Mouse (Mus musculus): ENCODE data around the gene Ints5. TPM values are rescaled to one million over a fixed set of nuclear protein-coding genes. Genes with fewer than 3 reads are reported as not detected.

Ints5 gene
- polyA plus RNA-seq, 1 experiment from 2014 or later, result 24.8 TPM

GRCm38 (mm10) chr19:8930771-8931170 lies 38.0 kb downstream of the Ints5 start:
- Histone ChIP-seq H3K27ac (ENCODE audit: low read length) (no peak overlapping the region), H3K36me3 (ENCODE audit: control insufficient read depth, insufficient read depth) (peaks cover 24% of the 10 kb centered on the region), H3K4me2 (ENCODE audit: low read depth, low read length) (peak overlapping the region; percentile 86), H3K27me3 (ENCODE audit: control insufficient read depth, insufficient read depth, low read length) (no peaks in the 10 kb centered on the region), H3K9me3 (replicated peaks; ENCODE audit: control insufficient read depth, low read length) (no peaks in the 10 kb centered on the region), H3K4me3 (ENCODE audit: low read length) (peak overlapping the region; percentile 87), H3K4me1 (ENCODE audit: control insufficient read depth, insufficient read depth, low read length) (peaks cover 16% of the 10 kb centered on the region), H3K9ac (ENCODE audit: low read length) (peak overlapping the region; percentile 92)
- WGBS, result 75% methylated on average over 7 of the region's 7 CpGs
- no peak for ATAC-seq (replicated peaks; ENCODE audit: extremely low read depth, insufficient read depth, low FRiP score)

- Histone ChIP-seq H3K4me2 (ENCODE audit: low read depth, low read length) (no peak overlapping the region), H3K9me3 (replicated peaks; ENCODE audit: control insufficient read depth, low read length) (no peaks in the 10 kb centered on the region), H3K4me1 (ENCODE audit: control insufficient read depth, insufficient read depth, low read length) (peaks cover 8% of the 10 kb centered on the region), H3K27me3 (ENCODE audit: control insufficient read depth, insufficient read depth, low read length) (no peaks in the 10 kb centered on the region), H3K4me3 (ENCODE audit: low read length) (no peak overlapping the region), H3K36me3 (ENCODE audit: control insufficient read depth, insufficient read depth) (peaks cover 22% of the 10 kb centered on the region), H3K27ac (ENCODE audit: low read length) (no peak overlapping the region), H3K9ac (ENCODE audit: low read length) (no peak overlapping the region)
- ATAC-seq (replicated peaks; ENCODE audit: extremely low read depth, insufficient read depth, low FRiP score), result no peak
- WGBS, result 96% methylated on average over 2 of the region's 2 CpGs
Observed at GRCm38 (mm10) chr19:8936736-8937135, 43.9 kb downstream of the Ints5 start.

- Histone ChIP-seq H3K9ac (ENCODE audit: low read length) (peak overlapping the region; percentile 99), H3K27ac (ENCODE audit: low read length) (no peak overlapping the region; the same call in 1 of the 2 replicates), H3K4me1 (ENCODE audit: control insufficient read depth, insufficient read depth, low read length) (peaks cover 34% of the 10 kb centered on the region), H3K9me3 (replicated peaks; ENCODE audit: control insufficient read depth, low read length) (no peaks in the 10 kb centered on the region), H3K27me3 (ENCODE audit: control insufficient read depth, insufficient read depth, low read length) (no peaks in the 10 kb centered on the region), H3K36me3 (ENCODE audit: control insufficient read depth, insufficient read depth) (peaks cover 15% of the 10 kb centered on the region), H3K4me3 (ENCODE audit: low read length) (peak overlapping the region; percentile 99; the same call in 1 of the 2 replicates), H3K4me2 (ENCODE audit: low read depth, low read length) (peak overlapping the region; percentile 77)
- WGBS, result 83% methylated on average over 15 of the region's 15 CpGs
- no peak for ATAC-seq (replicated peaks; ENCODE audit: extremely low read depth, insufficient read depth, low FRiP score)
Observed at GRCm38 (mm10) chr19:8940526-8941133, 47.8 kb downstream of the Ints5 start.

DNA sequence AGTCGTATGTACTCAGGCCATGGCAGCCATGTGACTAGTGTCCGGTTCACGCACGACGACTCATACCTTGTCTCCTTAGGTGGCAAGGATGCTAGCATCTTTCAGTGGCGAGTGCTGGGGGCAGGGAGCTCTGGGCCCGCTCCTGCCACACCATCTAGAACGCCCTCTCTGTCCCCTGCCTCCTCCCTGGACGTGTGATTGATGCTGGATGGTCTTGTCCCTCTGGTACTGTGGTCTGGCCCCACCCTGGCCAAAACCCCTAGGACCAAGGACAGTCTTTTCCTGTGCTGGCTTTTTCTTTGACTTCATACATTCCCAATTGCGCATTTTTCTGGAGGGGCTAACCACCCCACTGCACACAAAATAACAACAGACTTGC lies 48.3 kb downstream of the Ints5 start:
- 41% methylated on average over 10 of the region's 10 CpGs for WGBS
- Histone ChIP-seq H3K27me3 (ENCODE audit: control insufficient read depth, insufficient read depth, low read length) (no peaks in the 10 kb centered on the region), H3K36me3 (ENCODE audit: control insufficient read depth, insufficient read depth) (peaks cover 20% of the 10 kb centered on the region), H3K4me3 (ENCODE audit: low read length) (peak overlapping the region; percentile 99), H3K4me1 (ENCODE audit: control insufficient read depth, insufficient read depth, low read length) (peaks cover 34% of the 10 kb centered on the region), H3K27ac (ENCODE audit: low read length) (peak overlapping the region; percentile 73), H3K4me2 (ENCODE audit: low read depth, low read length) (peak overlapping the region; percentile 77), H3K9ac (ENCODE audit: low read length) (peak overlapping the region; percentile 99), H3K9me3 (replicated peaks; ENCODE audit: control insufficient read depth, low read length) (no peaks in the 10 kb centered on the region)
- no peak for ATAC-seq (replicated peaks; ENCODE audit: extremely low read depth, insufficient read depth, low FRiP score)

- H3K9ac ChIP-seq (ENCODE audit: low read length), result peak within 1 kb of the TSS; percentile 99
- WGBS, result under 1% methylated on average over 64 of the region's 64 CpGs
Observed at GRCm38 (mm10) chr19:8941515-8942217, 48.9 kb downstream of the Ints5 start, which contains the start of gene Mta2. Mta2 (plus strand) TSS chr19:8941875.

DNA sequence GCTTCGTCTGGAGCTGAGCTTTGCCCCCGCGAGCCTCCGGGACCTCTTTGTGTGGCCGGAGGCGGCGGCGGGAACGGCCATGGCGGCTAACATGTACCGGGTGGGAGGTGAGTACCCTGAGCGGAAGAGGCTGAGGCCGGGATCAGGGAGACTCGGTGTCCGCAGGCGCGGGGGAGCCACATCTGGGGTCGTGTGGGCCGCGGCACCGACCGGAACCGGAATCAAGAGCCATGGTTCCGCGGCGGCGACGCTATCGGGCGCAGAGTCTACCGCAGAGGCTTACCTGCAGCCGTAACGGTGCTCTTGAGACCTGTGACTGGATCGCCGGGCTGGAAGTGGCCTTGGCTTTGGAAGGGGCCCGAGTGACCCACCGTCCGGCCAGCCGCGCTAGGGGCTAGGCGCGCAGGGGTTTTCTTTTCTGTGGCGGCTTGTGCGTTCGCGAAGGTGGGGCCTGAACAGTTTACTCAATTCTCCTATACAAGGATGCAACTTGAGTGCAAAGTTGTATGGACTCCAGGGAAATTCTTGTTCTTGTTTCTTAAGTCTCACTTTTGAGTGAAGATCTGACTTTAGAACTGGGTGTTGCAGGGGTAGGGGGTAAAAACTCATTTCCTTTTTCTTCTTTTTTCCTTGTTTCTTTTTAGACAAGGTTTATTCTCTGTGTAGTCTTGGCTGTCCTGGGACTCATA lies 49.6 kb downstream of the Ints5 start:
- peak overlapping the region; percentile 99 for H3K27ac ChIP-seq (ENCODE audit: low read length)
- H3K9ac ChIP-seq (ENCODE audit: low read length), result peak overlapping the region; percentile 99
- ATAC-seq (replicated peaks; ENCODE audit: extremely low read depth, insufficient read depth, low FRiP score), result peak; percentile 65
- H3K9me3 ChIP-seq (replicated peaks; ENCODE audit: control insufficient read depth, low read length), result no peaks in the 10 kb centered on the region
- peak overlapping the region; percentile 99 for H3K4me3 ChIP-seq (ENCODE audit: low read length)
- H3K4me1 ChIP-seq (ENCODE audit: control insufficient read depth, insufficient read depth, low read length), result peaks cover 34% of the 10 kb centered on the region
- no peaks in the 10 kb centered on the region for H3K27me3 ChIP-seq (ENCODE audit: control insufficient read depth, insufficient read depth, low read length)
- WGBS, result under 1% methylated on average over 46 of the region's 46 CpGs
- H3K4me2 ChIP-seq (ENCODE audit: low read depth, low read length), result peak overlapping the region; percentile 77
- H3K36me3 ChIP-seq (ENCODE audit: control insufficient read depth, insufficient read depth), result peaks cover 24% of the 10 kb centered on the region

More at GRCm38 (mm10) chr19:8941515-8942217, 48.9 kb downstream of the Ints5 start, which contains the start of gene Mta2:
- Histone ChIP-seq H3K36me3 (ENCODE audit: control insufficient read depth, insufficient read depth) (peaks cover 21% of the 10 kb centered on the region), H3K27ac (ENCODE audit: low read length) (peak within 1 kb of the TSS; percentile 99), H3K4me2 (ENCODE audit: low read depth, low read length) (peak within 1 kb of the TSS; percentile 77), H3K4me1 (ENCODE audit: control insufficient read depth, insufficient read depth, low read length) (peaks cover 34% of the 10 kb centered on the region), H3K9me3 (replicated peaks; ENCODE audit: control insufficient read depth, low read length) (no peaks in the 10 kb centered on the region), H3K27me3 (ENCODE audit: control insufficient read depth, insufficient read depth, low read length) (no peaks in the 10 kb centered on the region), H3K4me3 (ENCODE audit: low read length) (peak within 1 kb of the TSS; percentile 99)
- ATAC-seq (replicated peaks; ENCODE audit: extremely low read depth, insufficient read depth, low FRiP score), result peak; percentile 94

GRCm38 (mm10) chr19:8943047-8943446 lies 50.2 kb downstream of the Ints5 start:
- Histone ChIP-seq H3K9ac (ENCODE audit: low read length) (peak overlapping the region; percentile 99), H3K4me1 (ENCODE audit: control insufficient read depth, insufficient read depth, low read length) (peaks cover 34% of the 10 kb centered on the region), H3K9me3 (replicated peaks; ENCODE audit: control insufficient read depth, low read length) (no peaks in the 10 kb centered on the region), H3K4me2 (ENCODE audit: low read depth, low read length) (peak overlapping the region; percentile 77), H3K4me3 (ENCODE audit: low read length) (peak overlapping the region; percentile 99), H3K36me3 (ENCODE audit: control insufficient read depth, insufficient read depth) (peaks cover 30% of the 10 kb centered on the region), H3K27ac (ENCODE audit: low read length) (peak overlapping the region; percentile 99), H3K27me3 (ENCODE audit: control insufficient read depth, insufficient read depth, low read length) (no peaks in the 10 kb centered on the region)
- ATAC-seq (replicated peaks; ENCODE audit: extremely low read depth, insufficient read depth, low FRiP score), result no peak
- WGBS, result 62% methylated on average over 2 of the region's 2 CpGs

DNA sequence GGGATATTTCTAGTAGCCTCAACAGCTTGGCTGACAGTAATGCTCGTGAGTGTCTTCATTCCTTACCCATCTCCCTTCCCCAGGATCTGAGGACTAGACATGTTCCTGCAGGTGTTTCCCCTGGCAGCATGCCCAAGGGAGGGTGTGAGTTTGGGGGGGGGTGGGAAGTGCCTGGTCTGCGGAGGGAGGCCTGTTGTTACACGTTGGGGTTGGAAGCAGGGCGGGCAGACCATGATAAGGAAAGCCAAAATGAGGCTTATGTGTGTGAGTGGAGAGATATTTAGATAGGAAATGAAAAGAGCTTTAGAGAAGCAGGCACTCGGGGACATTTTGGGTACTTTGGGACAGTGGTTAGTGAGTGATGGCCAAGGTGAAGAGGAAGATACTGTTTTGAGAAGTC lies 51.3 kb downstream of the Ints5 start:
- peak overlapping the region; percentile 24 for H3K9ac ChIP-seq (ENCODE audit: low read length)
- H3K36me3 ChIP-seq (ENCODE audit: control insufficient read depth, insufficient read depth), result peaks cover 38% of the 10 kb centered on the region
- H3K4me3 ChIP-seq (ENCODE audit: low read length), result peak overlapping the region; percentile 99
- ATAC-seq (replicated peaks; ENCODE audit: extremely low read depth, insufficient read depth, low FRiP score), result no peak
- H3K4me2 ChIP-seq (ENCODE audit: low read depth, low read length), result peak overlapping the region; percentile 77
- H3K4me1 ChIP-seq (ENCODE audit: control insufficient read depth, insufficient read depth, low read length), result peaks cover 34% of the 10 kb centered on the region
- WGBS, result 29% methylated on average over 5 of the region's 5 CpGs
- H3K9me3 ChIP-seq (replicated peaks; ENCODE audit: control insufficient read depth, low read length), result no peaks in the 10 kb centered on the region
- H3K27ac ChIP-seq (ENCODE audit: low read length), result peak overlapping the region; percentile 36; the same call in 1 of the 2 replicates
- H3K27me3 ChIP-seq (ENCODE audit: control insufficient read depth, insufficient read depth, low read length), result no peaks in the 10 kb centered on the region
